Mouse (Mus musculus) liver, embryonic 12.5 days (tissue): Measurements from ENCODE around the gene Suclg1. TPM values are rescaled to one million over a fixed set of nuclear protein-coding genes. Genes with fewer than 3 reads are reported as not detected.

Experiments
- ATAC-seq: fragments of 200-750 bp; cut with Nextera tagmentation; 2 replicates; pipeline ENCODE4 v1.8.0; 2017; ENCODE audit warnings: moderate number of reproducible peaks, mild to moderate bottlenecking, moderate library complexity
- H3K27ac ChIP-seq: fragments of 300-500 bp; sonication (generic); 2 replicates; pipeline ENCODE4 v1.5.1; 2016; ENCODE audit warnings: mild to moderate bottlenecking
- H3K27me3 ChIP-seq: fragments of 300-500 bp; sonication (generic); replicated peaks from 2 replicates; pipeline ENCODE4 v1.6.1; 2016; ENCODE audit warnings: mild to moderate bottlenecking, moderate library complexity
- H3K36me3 ChIP-seq: fragments of 300-500 bp; sonication (generic); 2 replicates; pipeline ENCODE4 v1.6.1; 2016; ENCODE audit warnings: mild to moderate bottlenecking, moderate library complexity
- H3K4me1 ChIP-seq: fragments of 300-500 bp; sonication (generic); 2 replicates; pipeline ENCODE4 v1.6.1; 2016
- H3K4me2 ChIP-seq: fragments of 300-500 bp; sonication (generic); 2 replicates; pipeline ENCODE4 v1.6.1; 2016; ENCODE audit warnings: mild to moderate bottlenecking, moderate library complexity
- H3K4me3 ChIP-seq: fragments of 300-500 bp; sonication (generic); 2 replicates; pipeline ENCODE4 v1.5.1; 2016; ENCODE audit warnings: mild to moderate bottlenecking, moderate library complexity
- H3K9ac ChIP-seq: fragments of 300-500 bp; sonication (generic); 2 replicates; pipeline ENCODE4 v1.6.1; 2016; ENCODE audit warnings: mild to moderate bottlenecking, moderate library complexity
- H3K9me3 ChIP-seq: fragments of 300-500 bp; sonication (generic); replicated peaks from 2 replicates; pipeline ENCODE4 v1.6.1; 2016; ENCODE audit warnings: mild to moderate bottlenecking, moderate library complexity
- WGBS: fragments of 180-500 bp; shearing (Covaris S2); methylation state at CpG from one replicate; pipeline ENCODE4 v1.1.7; 2016; ENCODE audit not compliant: insufficient replicate concordance; 5-methylcytosine and 5-hydroxymethylcytosine counted together
- polyA plus RNA-seq: library from polyadenylated mRNA; unstranded; fragments of >200 nt; fragmentation: Nextera tagmentation; extraction: Ambion mirVana; gene quantifications from 2 replicates; pipeline ENCODE4 v1.2.1, GENCODE M21; 2016

The Suclg1 gene
- polyA plus RNA-seq: 132 and 137 TPM in 2 replicates

GRCm38 (mm10) chr6:73248237-73249048 is at the start of gene Suclg1:
Suclg1 (plus strand) TSS chr6:73248382.
- peak; percentile 91 for ATAC-seq
- H3K27me3 ChIP-seq: no peaks in the 10 kb centered on the region
- no peaks in the 10 kb centered on the region for H3K9me3 ChIP-seq
- peak within 1 kb of the TSS; percentile 72 for H3K27ac ChIP-seq
- WGBS: 1% methylated on average over 58 of the region's 58 CpGs
- H3K4me1 ChIP-seq: peaks cover 32% of the 10 kb centered on the region
- H3K4me2 ChIP-seq: peak within 1 kb of the TSS; percentile 81
- peak within 1 kb of the TSS; percentile 87 for H3K4me3 ChIP-seq
- H3K9ac ChIP-seq: peak within 1 kb of the TSS; percentile 89
- peaks cover 3% of the 10 kb centered on the region; the same call in 1 of the 2 replicates for H3K36me3 ChIP-seq

DNA sequence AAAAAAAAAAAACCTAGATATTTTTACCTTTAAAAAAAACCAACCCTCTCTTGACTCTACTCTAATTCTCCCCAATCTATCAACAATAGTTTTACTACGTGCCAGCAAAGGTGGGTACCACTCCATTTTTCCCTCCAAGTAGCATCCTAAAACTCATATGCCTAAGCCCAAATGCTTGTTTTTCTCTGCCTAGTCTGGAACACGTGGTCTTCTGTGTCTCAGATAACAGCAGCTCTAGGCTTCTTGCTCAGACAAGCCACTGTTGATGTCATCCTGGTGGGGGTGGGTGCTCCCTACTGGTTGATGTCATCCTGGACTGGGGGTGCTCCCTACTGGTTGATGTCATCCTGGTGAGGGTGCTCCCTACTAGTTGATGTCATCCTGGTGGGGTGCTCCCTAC is 44.5 kb upstream of the Suclg1 start:
- no peak for ATAC-seq
- Histone ChIP-seq H3K9me3 (no peaks in the 10 kb centered on the region), H3K27me3 (no peaks in the 10 kb centered on the region), H3K27ac (no peak overlapping the region), H3K36me3 (no peaks in the 10 kb centered on the region), H3K4me2 (no peak overlapping the region), H3K9ac (no peak overlapping the region), H3K4me1 (no peaks in the 10 kb centered on the region), H3K4me3 (no peak overlapping the region)
- WGBS: 56% methylated on average over 2 of the region's 2 CpGs

GRCm38 (mm10) chr6:73204937-73205336 is 43.2 kb upstream of the Suclg1 start:
- ATAC-seq: no peak
- 38% methylated on average over 4 of the region's 4 CpGs for WGBS
- no peaks in the 10 kb centered on the region for H3K36me3 ChIP-seq

DNA sequence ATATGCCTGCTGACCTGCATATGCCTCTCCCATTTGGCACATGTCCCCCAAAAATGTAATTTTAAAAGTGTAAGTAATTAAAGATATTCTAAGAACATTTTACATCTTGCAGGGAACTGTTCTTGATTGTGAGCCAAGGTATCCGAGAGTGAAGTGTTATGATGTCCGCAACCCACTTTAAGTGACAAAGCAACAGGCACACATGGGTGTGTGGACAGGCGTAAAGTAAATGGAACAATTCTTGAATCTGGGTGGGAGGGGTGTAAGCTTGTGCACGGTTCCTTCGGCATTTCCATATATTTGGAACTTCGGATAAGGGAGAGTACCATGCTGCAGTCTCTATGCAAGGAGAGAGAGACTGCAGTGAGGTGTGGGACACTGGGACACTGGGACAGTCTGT is 38.6 kb upstream of the Suclg1 start:
- Histone ChIP-seq H3K4me2 (no peak overlapping the region), H3K4me1 (no peaks in the 10 kb centered on the region), H3K4me3 (no peak overlapping the region), H3K27me3 (no peaks in the 10 kb centered on the region), H3K9ac (no peak overlapping the region), H3K9me3 (no peaks in the 10 kb centered on the region), H3K27ac (no peak overlapping the region), H3K36me3 (no peaks in the 10 kb centered on the region)
- ATAC-seq: no peak
- WGBS: 72% methylated on average over 6 of the region's 6 CpGs

More at GRCm38 (mm10) chr6:73204937-73205336, 43.2 kb upstream of the Suclg1 start:
- Histone ChIP-seq H3K4me3 (no peak overlapping the region), H3K9me3 (no peaks in the 10 kb centered on the region), H3K4me2 (no peak overlapping the region), H3K4me1 (no peaks in the 10 kb centered on the region), H3K27ac (no peak overlapping the region), H3K9ac (no peak overlapping the region), H3K27me3 (no peaks in the 10 kb centered on the region)

- Histone ChIP-seq H3K27ac (no peak overlapping the region), H3K9ac (no peak overlapping the region), H3K4me2 (no peak overlapping the region), H3K4me1 (no peaks in the 10 kb centered on the region), H3K27me3 (no peaks in the 10 kb centered on the region), H3K36me3 (no peaks in the 10 kb centered on the region), H3K4me3 (no peak overlapping the region), H3K9me3 (no peaks in the 10 kb centered on the region)
- ATAC-seq: no peak
- 26% methylated on average over 4 of the region's 4 CpGs for WGBS
Measured at GRCm38 (mm10) chr6:73210445-73210972, 37.7 kb upstream of the Suclg1 start.

GRCm38 (mm10) chr6:73211036-73211435 is 37.1 kb upstream of the Suclg1 start:
- H3K36me3 ChIP-seq: no peaks in the 10 kb centered on the region
- no peak overlapping the region for H3K4me3 ChIP-seq
- no peak overlapping the region for H3K27ac ChIP-seq
- no peaks in the 10 kb centered on the region for H3K9me3 ChIP-seq
- WGBS: 69% methylated on average over 3 of the region's 3 CpGs
- ATAC-seq: no peak
- H3K4me1 ChIP-seq: no peaks in the 10 kb centered on the region
- no peak overlapping the region for H3K4me2 ChIP-seq
- H3K27me3 ChIP-seq: no peaks in the 10 kb centered on the region
- no peak overlapping the region for H3K9ac ChIP-seq

DNA sequence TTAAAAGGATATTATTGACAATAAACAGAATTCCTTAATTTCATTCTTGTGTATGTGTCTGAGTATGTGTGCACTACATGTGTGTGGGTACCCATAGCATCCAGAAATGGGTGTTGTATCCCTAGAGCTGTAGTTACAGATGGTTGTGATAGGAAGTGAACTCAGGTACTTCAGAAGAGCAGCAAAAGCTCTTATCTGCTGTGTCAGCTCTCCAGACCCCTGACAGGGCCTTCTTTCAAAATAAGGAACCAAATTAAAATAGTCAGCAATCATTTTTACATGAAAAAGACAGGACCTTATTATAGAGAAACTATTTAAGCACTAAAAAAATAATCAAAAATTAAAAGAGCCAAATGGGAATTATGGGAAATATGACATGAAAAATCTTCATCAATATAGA is 36.6 kb upstream of the Suclg1 start:
- H3K9ac ChIP-seq: no peak overlapping the region
- no peak for ATAC-seq
- no peaks in the 10 kb centered on the region for H3K27me3 ChIP-seq
- H3K4me3 ChIP-seq: no peak overlapping the region
- H3K36me3 ChIP-seq: no peaks in the 10 kb centered on the region
- no peaks in the 10 kb centered on the region for H3K4me1 ChIP-seq
- H3K4me2 ChIP-seq: no peak overlapping the region
- H3K27ac ChIP-seq: no peak overlapping the region
- no peaks in the 10 kb centered on the region for H3K9me3 ChIP-seq

DNA sequence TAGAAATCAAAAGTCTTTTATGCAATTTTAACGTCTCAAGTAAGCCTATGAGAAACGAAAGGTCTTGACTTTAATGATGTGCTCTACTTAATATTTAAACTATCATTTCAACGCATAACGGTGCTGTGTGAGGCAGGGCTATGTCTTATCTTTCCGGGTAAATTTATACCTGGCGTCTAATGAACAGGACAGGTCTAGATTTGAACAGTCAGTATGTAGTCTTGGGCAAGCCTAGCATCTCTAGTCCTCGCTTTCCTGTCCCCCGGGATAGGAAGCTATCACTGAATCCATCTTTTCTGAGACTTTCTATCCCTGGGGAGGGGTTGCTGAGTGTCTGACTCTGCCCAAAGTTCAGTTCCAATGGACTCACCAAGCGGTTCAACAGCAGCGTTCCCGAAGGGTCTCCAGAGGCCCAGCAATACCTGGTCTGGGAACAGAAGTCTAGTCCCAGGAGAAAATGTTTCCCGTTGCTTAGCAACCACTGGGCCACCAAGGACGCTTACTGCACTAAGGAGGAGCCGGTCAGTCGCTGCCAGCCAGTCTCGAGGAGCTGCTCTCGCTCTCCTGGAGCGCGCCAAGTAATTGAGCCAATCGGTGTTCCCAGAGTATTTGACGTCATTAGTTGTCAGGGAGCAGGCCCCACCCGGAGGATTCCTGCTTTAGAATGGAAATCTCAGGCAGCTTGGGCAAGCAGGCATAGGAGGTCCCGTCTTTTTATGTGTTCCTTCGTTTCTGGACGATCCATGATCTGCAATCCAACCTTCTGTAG is 26.8 kb upstream of the Suclg1 start, which contains the start of gene Dnah6:
Gene Dnah6, minus strand, starts transcription at position 463 of the 769 bp plus-strand sequence.
- Histone ChIP-seq H3K4me1 (peaks cover 13% of the 10 kb centered on the region; the same call in 1 of the 2 replicates), H3K4me2 (peak within 1 kb of the TSS; percentile 70), H3K4me3 (peak within 1 kb of the TSS; percentile 51), H3K27me3 (no peaks in the 10 kb centered on the region), H3K36me3 (no peaks in the 10 kb centered on the region), H3K27ac (no peak within 1 kb of the TSS), H3K9ac (peak within 1 kb of the TSS; percentile 35), H3K9me3 (no peaks in the 10 kb centered on the region)
- peak; percentile 93 for ATAC-seq
- 35% methylated on average over 25 of the region's 25 CpGs for WGBS

DNA sequence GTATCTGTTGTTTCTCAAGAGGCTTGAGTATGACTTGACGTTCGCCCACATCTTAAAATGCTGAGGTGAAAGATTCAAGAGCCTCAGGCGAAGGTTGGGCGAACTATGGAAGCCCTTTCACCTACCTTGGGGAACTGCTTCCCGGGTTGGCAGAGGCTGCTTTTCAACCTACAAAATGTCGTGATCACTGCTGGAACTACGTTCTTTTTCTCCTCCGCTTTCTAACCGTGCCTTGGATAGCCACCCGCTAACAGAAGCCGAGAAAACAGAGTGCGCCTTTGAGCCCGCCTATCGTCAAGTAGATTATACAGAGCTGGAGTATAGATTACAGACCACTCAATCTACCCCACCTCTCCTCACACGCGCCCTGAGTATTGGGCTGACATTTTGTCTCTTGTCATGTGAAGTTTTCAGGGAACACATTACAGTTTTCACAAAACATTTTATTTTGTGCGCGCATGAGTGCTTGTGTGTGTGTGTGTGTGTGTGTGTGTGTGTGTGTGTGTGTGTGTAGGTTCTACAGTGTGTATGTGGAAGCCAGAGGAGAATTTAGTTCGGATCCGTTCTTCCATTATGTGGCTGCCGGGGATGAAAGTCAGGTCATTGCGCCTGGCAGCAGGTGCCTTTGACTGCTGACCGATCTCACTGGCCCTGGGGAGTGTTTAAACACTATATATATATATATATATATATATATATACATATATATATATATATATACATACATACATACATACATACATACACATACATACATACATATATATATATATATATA is 26.0 kb upstream of the Suclg1 start:
- Histone ChIP-seq H3K4me2 (peak overlapping the region; percentile 70), H3K27ac (no peak overlapping the region), H3K4me3 (peak overlapping the region; percentile 51), H3K36me3 (no peaks in the 10 kb centered on the region), H3K4me1 (peaks cover 13% of the 10 kb centered on the region; the same call in 1 of the 2 replicates), H3K9ac (peak overlapping the region; percentile 35), H3K27me3 (no peaks in the 10 kb centered on the region), H3K9me3 (no peaks in the 10 kb centered on the region)
- WGBS: 35% methylated on average over 22 of the region's 23 CpGs
- ATAC-seq: peak; percentile 71

- Histone ChIP-seq H3K4me3 (no peak overlapping the region), H3K9ac (no peak overlapping the region), H3K9me3 (no peaks in the 10 kb centered on the region), H3K4me2 (peak overlapping the region; percentile 31; the same call in 1 of the 2 replicates), H3K36me3 (no peaks in the 10 kb centered on the region), H3K27me3 (no peaks in the 10 kb centered on the region), H3K4me1 (peaks cover 13% of the 10 kb centered on the region; the same call in 1 of the 2 replicates), H3K27ac (peak overlapping the region; percentile 45; the same call in 1 of the 2 replicates)
- no peak for ATAC-seq
- 33% methylated on average over 8 of the region's 10 CpGs for WGBS
Measured at GRCm38 (mm10) chr6:73222841-73223526, 25.2 kb upstream of the Suclg1 start.
